Mouse (Mus musculus): ENCODE results near the gene Ubap1l. TPM values are rescaled to one million over a fixed set of nuclear protein-coding genes. Genes with fewer than 3 reads are reported as not detected.

Ubap1l gene
- polyA plus RNA-seq, 1 experiment from 2014 or later = 0.31 TPM

GRCm38 (mm10) chr9:65422760-65423501 lies 62.1 kb downstream of the Ubap1l start, which contains the start of gene Slc51b:
TSS of gene Slc51b (minus strand) at chr9:65422955.
- Histone ChIP-seq H3K9ac (no peak within 1 kb of the TSS), H3K36me3 (no peaks in the 10 kb centered on the region), H3K4me1 (no peaks in the 10 kb centered on the region), H3K4me2 (replicated peaks) (no peak within 1 kb of the TSS), H3K4me3 (no peak within 1 kb of the TSS), H3K27ac (no peak within 1 kb of the TSS), H3K9me3 (no peaks in the 10 kb centered on the region), H3K27me3 (no peaks in the 10 kb centered on the region)
- no peak for ATAC-seq (ENCODE audit: insufficient number of reproducible peaks, insufficient read depth, low FRiP score, low TSS enrichment)
- WGBS = 78% methylated on average over 11 of the region's 11 CpGs

DNA sequence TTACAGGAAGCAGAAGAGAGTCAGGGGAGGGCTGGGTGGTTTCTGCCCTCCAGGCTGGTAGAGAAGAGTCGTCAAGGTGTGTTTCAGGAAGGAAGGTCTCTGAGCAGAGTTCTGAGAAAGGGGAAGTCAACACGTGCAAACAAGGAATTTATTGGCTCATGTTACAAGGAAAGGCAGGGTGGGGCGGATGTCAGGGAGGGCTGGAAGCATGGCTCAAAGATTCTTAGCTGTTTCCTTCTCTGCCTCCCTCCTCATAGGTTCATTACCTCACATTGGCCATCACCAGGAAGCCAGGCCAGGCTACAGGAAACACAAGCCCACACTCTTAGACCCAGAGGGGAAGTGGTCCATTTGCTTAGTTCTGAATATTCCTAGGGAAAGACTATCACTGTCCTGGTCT lies 63.6 kb downstream of the Ubap1l start:
- Histone ChIP-seq H3K9ac (no peak overlapping the region), H3K27ac (no peak overlapping the region), H3K4me1 (no peaks in the 10 kb centered on the region), H3K4me3 (no peak overlapping the region), H3K27me3 (no peaks in the 10 kb centered on the region), H3K9me3 (no peaks in the 10 kb centered on the region), H3K36me3 (no peaks in the 10 kb centered on the region), H3K4me2 (replicated peaks) (no peak overlapping the region)
- ATAC-seq (ENCODE audit: insufficient number of reproducible peaks, insufficient read depth, low FRiP score, low TSS enrichment) = no peak
- WGBS = 27% methylated on average over 3 of the region's 3 CpGs

DNA sequence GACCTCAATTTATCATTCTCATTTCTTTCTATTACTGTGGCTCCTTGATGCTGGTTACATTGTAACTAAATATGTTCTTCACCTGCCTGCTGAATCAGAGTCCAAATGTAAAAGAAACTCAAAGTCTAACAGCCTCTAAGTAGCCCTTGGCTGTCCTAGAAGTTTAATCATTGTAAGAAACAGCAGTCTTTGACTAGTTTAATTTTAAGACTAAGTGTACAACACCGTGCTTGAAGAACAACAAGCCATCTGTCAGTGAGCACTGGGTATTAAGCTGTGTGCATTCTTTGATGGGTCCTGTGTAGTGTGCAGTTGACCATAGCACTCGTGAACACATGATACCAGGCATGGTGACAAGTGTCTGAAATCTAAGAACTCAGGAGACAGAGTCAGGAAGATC lies 66.7 kb downstream of the Ubap1l start:
- H3K4me3 ChIP-seq = no peak overlapping the region
- H3K4me1 ChIP-seq = no peaks in the 10 kb centered on the region
- H3K27me3 ChIP-seq = no peaks in the 10 kb centered on the region
- no peak for ATAC-seq (ENCODE audit: insufficient number of reproducible peaks, insufficient read depth, low FRiP score, low TSS enrichment)
- no peak overlapping the region for H3K27ac ChIP-seq
- H3K36me3 ChIP-seq = no peaks in the 10 kb centered on the region
- no peak overlapping the region for H3K9ac ChIP-seq
- 74% methylated on average over 2 of the region's 2 CpGs for WGBS
- H3K9me3 ChIP-seq = no peaks in the 10 kb centered on the region
- no peak overlapping the region for H3K4me2 ChIP-seq (replicated peaks)

DNA sequence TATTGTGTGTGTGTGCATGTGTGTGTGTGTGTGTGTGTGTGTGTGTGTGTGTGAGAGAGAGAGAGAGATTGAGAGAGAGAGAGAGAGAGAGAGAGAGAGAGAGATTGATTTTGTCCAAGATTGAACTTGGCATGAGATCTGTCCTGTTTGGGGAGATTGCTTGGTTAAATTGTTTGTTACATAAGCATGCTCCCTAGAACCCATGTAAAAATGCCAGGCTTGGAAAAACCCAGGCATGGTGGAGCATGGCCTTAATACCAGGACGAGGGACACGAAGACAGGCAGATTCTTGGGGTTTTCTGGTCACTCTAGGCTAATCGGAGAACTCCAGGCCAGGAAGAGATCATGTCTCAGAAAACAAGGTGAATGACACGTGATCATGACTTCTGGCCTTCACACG lies 67.2 kb downstream of the Ubap1l start:
- no peak overlapping the region for H3K27ac ChIP-seq
- no peaks in the 10 kb centered on the region for H3K9me3 ChIP-seq
- no peak for ATAC-seq (ENCODE audit: insufficient number of reproducible peaks, insufficient read depth, low FRiP score, low TSS enrichment)
- no peaks in the 10 kb centered on the region for H3K4me1 ChIP-seq
- H3K36me3 ChIP-seq = no peaks in the 10 kb centered on the region
- H3K4me2 ChIP-seq (replicated peaks) = no peak overlapping the region
- no peak overlapping the region for H3K9ac ChIP-seq
- no peaks in the 10 kb centered on the region for H3K27me3 ChIP-seq
- 84% methylated on average over 5 of the region's 5 CpGs for WGBS
- no peak overlapping the region for H3K4me3 ChIP-seq

Other genes with a start within 250 kb of the Ubap1l start
- gene Igdcc3, start 219.9 kb upstream of the Ubap1l start, polyA plus RNA-seq (2016; fragmentation: Nextera tagmentation; extraction: Ambion mirVana) = 7.5 and 9.3 TPM in 2 replicates
- 7.1 and 7.2 TPM in 2 replicates for gene Parp16, start 165.7 kb upstream of the Ubap1l start, polyA plus RNA-seq (2016; fragmentation: Nextera tagmentation; extraction: Ambion mirVana)
- 0.95 and 0.99 TPM in 2 replicates for gene Cilp, start 95.9 kb upstream of the Ubap1l start, polyA plus RNA-seq (2016; fragmentation: Nextera tagmentation; extraction: Ambion mirVana)
- 56.5 and 59.1 TPM in 2 replicates for gene Clpx, start 66.8 kb upstream of the Ubap1l start, polyA plus RNA-seq (2016; fragmentation: Nextera tagmentation; extraction: Ambion mirVana)
- 17.1 and 17.8 TPM in 2 replicates for gene Pdcd7, start 14.9 kb upstream of the Ubap1l start, polyA plus RNA-seq (2016; fragmentation: Nextera tagmentation; extraction: Ambion mirVana)
- gene Kbtbd13, start 30.6 kb downstream of the Ubap1l start, polyA plus RNA-seq (2016; fragmentation: Nextera tagmentation; extraction: Ambion mirVana) = 1.4 and 1.6 TPM in 2 replicates
- gene Rasl12, start 37.5 kb downstream of the Ubap1l start, polyA plus RNA-seq (2016; fragmentation: Nextera tagmentation; extraction: Ambion mirVana) = 11.7 and 11.9 TPM in 2 replicates
- not detected in 2 replicates for gene Slc51b, start 61.9 kb downstream of the Ubap1l start, polyA plus RNA-seq (2016; fragmentation: Nextera tagmentation; extraction: Ambion mirVana)
- gene Mtfmt, start 74.7 kb downstream of the Ubap1l start, polyA plus RNA-seq (2016; fragmentation: Nextera tagmentation; extraction: Ambion mirVana) = 23.4 and 25.1 TPM in 2 replicates
- 129 and 133 TPM in 2 replicates for gene Spg21, start 99.9 kb downstream of the Ubap1l start, polyA plus RNA-seq (2016; fragmentation: Nextera tagmentation; extraction: Ambion mirVana)
- gene Ankdd1a, start 159.2 kb downstream of the Ubap1l start, polyA plus RNA-seq (2016; fragmentation: Nextera tagmentation; extraction: Ambion mirVana) = not detected in 2 replicates
- gene Plekho2, start 219.0 kb downstream of the Ubap1l start, polyA plus RNA-seq (2016; fragmentation: Nextera tagmentation; extraction: Ambion mirVana) = 14.6 TPM in 2 replicates
- 21.8 and 24.5 TPM in 2 replicates for gene Pif1, start 226.1 kb downstream of the Ubap1l start, polyA plus RNA-seq (2016; fragmentation: Nextera tagmentation; extraction: Ambion mirVana)